Mouse (Mus musculus) gastrocnemius, postnatal 10 days (tissue): ENCODE measurements around the gene Tcp10c. TPM values are rescaled to one million over a fixed set of nuclear protein-coding genes. Genes with fewer than 3 reads are reported as not detected.
"Not testable (repeated sequence)": the region's sequence is repeated elsewhere in the genome, so short reads cannot be mapped to it uniquely, and the experiment has no call there.

ENCODE experiments used
- DNase-seq: peaks from one replicate; pipeline ENCODE4 v3.0.0; 2021; ENCODE audit warnings: mixed read lengths
- long read RNA-seq, 2 experiments: library from polyadenylated mRNA; stranded (forward); transcript quantifications; one replicate each; pipeline ENCODE4 v2.0.0; 2021
- total RNA-seq, 2 experiments: library from RNA; stranded (reverse); gene quantifications; 2 replicates each; pipeline ENCODE4 v1.2.3; 2021

The Tcp10c gene
- not detected for total RNA-seq
- long read RNA-seq, experiment 1, result 0 reads
- long read RNA-seq, experiment 2, result 0 reads

DNA sequence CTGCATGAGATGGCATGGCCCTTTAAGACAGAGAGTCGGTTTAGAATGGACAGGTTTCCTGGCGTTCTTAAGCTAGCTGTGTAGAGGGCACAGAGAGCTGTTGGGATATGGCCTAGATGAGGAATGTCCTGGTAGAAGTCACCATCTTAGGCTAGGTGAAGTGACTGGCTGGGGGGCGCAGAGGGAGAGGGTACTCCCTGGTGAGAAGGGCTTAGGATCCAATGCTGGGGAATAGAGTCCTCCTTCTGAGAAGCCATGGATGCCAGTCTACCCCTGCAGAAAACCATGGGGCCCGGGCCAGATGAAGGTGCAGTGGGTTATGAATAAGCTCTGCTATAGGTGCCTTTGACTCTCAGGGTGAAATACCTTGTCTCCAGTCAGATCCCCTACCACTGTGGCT, at the start of gene Tcp10c:
Gene Tcp10c (plus strand): TSS at position 52 of the 400 bp plus-strand sequence.
- DNase-seq, result not testable (repeated sequence)

DNA sequence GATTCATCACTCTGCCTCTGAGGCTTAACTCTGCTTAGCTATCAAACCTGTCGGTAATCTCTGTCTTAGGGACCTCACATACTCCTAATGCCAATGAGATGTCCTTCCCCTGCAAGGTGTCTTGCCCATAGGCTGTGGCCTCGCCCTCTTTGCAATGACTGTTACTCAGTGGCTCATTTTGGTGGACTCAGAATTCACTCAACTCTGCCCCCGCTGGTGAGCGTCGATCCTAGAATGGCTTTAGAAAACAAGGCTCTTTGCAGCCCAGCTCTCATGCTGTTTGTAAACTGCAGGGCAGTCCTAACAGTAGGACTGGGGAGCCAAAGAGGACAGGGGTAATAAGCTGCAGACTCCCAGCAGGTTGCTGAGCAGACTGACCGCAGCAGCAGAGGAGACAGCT, 46.5 kb upstream of the Tcp10c start:
- not testable (repeated sequence) for DNase-seq

DNA sequence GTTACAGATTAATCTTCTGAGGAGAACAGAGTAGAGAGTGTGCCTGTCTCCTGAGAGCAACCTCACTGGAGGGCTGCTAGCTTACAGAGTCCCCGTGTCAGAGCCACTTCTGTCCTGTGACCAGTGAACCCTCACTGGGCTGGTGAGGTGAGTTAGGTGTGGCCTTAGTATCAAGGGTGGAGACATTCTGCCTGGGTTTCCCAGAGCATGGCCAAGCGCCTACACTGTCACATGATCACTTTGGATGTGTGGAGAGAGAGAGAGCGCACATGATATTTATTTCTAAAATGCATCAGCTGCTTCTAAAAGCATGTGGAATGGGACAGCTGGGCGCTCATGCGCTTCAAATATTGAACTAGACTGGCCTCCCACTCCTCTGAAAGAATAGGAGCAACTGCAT, 46.0 kb upstream of the Tcp10c start:
- not testable (repeated sequence) for DNase-seq

DNA sequence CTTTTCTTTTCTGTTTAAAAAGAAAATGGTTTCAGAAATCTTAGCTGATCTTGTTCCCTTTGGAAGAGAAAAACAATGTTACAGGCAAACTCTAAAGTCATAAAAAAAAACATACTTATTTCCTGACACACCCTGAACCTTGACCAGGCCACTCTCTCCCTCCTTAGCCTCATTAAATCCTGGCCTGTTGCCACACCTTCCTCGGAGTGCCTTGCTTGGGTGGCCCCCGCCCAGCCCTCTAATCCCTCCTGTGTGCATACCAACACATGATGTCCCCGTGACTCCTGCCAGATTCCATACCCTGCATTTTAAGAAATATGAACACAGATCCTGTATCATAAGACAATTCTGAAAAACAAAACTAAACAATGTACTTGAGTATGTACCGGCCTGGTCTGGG, 45.6 kb upstream of the Tcp10c start:
- not testable (repeated sequence) for DNase-seq

DNA sequence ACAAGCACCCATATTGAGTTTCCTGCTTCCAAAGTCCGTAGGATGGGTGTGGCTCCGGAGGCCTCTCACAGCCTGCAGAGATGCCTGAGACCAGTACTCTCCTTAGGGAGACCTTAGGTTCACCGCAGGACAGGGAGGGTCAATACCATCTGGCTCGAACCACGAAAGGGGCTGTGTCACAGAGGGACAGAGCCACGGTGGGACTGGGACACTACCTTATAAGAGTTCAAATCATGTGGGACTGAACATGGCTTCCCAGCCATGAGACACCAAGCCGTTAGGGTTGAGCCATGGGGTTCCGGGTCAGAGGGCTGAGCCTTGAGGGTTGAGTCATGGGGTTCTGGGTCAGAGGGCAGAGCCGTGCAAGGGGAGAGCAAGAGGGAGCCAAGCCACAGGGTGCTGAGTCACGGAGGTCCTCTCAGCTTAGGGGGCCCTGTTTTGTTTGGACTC, 45.2 kb upstream of the Tcp10c start:
- not testable (repeated sequence) for DNase-seq

DNA sequence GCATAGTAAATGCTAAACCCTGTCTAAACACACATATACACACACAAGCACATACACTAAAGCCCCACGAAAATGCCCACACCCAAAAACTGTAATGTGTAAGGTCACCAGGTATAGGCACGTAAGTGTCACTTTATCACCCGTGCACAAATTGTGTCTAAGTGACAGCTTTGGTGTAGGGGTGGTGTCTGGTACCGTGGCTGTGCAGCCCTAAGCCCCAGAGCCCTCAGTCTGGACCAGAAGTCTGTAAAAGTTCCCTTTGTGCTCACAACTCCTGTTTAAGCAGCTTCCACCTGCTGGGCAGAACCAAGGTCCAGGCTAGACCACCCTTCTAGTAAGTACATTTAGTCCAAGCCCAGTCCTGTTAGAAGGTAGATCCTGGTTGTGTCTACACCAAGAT, 24.4 kb upstream of the Tcp10c start:
- DNase-seq, result not testable (repeated sequence)

DNA sequence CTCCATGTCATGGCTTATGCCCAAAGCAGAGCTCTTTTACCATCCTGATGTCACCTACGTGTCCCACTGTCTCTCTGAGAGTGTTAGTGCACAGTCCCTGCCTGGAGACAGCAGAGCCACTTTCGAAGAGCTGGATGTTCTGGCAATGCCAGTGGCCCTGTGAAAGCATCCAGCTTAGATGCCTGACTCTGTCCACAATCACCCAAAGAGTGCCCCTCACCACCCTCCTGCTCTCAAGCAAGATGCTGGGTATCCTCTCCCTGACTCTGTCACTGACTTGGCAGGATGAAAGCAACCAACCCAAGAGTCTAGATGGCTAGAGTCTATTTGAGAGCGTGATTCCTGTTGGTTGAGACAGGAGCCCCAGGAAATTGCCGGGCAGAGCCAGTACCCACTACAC, 23.2 kb upstream of the Tcp10c start:
- DNase-seq, result not testable (repeated sequence)

DNA sequence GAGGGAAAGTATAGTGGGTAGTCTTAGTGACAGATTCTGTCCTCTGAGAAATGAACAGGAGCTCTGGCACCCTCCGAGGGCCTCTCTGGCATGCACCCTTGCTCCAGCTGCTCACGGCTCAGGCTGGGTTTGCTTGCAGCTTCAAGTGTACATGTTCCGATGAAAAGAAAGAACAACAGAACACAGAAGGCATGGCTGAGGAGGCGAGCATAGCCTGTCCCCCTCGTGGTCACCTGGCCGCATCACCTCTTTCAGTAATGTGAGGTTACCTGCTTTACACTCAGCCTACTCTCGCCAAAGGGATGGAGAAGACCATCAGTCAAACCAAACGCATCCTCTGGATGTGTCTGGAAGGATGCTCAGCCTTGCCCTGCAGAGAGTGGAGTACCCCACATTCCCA, 21.9 kb upstream of the Tcp10c start:
- DNase-seq, result not testable (repeated sequence)

DNA sequence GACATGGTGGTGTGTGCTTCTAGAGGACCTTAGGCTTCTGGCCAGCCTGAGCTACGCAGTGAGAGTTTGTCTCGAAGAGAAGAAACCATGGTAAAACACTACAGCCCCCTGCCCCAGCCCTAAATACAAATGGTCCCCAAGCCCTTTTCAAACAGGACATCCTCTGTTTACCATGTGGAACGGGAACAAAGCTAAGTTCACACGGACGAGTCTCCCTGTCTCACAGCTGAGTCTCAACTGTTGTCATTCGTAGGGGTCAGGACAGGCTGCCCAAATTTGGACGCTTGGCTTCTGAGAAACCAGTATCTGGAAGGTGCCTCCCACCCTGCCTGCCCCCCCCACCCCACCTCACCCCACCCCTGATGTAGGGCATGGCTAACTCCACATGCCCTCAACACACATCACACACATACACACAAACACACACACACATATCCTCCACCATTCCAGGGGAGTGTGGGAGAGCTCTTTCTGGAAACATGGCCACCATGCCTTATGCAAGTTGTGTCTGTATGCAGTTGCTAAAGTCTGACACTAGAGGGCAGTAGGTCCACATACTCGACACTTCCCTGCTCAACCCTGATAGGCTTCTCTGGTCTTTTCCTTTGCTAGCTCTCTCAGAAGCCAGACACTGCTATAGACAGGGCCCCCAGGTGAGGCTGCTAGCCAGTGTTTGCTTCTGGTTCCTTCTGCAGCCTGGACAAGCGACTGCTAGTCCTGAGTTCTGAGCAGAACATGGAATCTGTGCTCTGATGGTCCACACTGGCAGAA, 17.2 kb upstream of the Tcp10c start:
- not testable (repeated sequence) for DNase-seq

DNA sequence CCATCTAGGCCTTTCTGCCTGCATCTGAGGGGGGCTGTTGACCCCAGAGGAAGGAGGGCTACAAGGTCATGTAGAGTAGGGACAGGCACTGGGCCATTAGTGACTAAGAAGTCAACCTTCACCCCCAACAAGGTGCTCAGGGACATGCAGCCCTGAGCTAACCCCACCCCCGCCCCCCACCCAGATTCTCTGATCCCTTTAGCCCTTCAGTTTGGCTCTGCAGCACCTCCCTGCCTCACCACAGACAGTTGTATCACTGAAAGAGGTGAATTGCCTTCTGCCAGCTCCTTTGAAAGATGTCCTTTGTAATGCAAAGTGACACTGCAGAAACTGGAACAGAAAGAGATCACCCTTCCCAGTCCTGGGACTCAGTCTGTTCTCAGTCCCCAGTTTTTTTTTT, 16.4 kb upstream of the Tcp10c start:
- DNase-seq, result not testable (repeated sequence)

DNA sequence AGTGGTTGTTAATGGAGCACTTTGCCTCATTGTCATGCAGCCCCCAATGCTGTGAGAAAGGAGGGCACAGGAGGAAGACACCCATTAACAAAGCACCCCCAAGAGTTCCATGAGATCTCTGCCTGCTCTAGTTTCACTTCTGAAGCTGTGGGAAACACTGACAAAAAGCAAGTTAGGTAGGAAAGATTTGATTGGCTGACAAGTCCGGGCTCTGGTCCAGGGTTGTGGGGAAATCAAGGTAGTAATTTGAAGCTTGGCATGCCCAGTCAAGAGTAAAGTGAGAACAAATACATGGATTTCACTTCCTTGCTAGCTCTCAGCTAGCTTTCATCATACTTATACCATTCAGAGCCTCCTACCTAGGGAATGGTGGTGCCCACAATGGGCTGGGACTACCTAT, 14.3 kb upstream of the Tcp10c start:
- DNase-seq, result not testable (repeated sequence)

DNA sequence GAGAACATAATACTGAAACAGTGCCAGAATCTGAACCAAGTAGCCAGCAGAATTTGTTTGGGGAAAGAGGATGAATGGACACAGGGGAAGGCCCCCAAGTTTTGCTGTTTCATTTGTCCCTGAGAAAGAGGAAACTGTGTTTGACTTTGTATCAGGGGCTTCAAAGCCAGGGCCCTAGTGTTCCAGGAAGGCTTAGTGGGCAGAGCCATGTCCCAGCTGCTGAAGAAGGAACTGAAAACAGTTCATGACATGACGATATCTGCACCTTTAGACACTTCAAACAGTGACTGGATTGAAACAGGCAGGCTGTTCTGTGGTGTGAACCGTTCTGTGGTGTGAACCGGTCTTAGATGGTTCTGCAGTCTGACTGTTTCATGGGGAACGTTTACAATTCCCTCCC, 8.4 kb upstream of the Tcp10c start:
- not testable (repeated sequence) for DNase-seq

DNA sequence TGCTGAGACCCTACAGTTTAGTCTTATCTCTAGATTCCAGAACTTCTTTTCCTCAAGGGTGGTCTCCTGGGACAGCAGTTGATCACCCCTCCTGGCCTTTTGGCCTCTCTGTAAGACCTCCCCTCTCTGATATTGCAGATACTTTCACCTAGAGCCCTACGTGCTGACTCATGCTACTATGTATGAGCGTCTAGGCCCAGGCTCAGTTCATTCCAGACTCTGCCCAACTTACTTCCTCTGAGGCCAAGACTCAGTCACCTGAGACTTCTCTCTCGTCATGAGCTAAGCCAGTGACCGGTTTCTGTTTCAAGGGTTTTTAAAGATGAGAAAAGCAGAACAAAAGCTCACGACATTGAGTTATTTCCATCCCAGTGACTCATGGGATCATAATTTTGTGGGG, 4.8 kb upstream of the Tcp10c start:
- DNase-seq, result not testable (repeated sequence)

DNA sequence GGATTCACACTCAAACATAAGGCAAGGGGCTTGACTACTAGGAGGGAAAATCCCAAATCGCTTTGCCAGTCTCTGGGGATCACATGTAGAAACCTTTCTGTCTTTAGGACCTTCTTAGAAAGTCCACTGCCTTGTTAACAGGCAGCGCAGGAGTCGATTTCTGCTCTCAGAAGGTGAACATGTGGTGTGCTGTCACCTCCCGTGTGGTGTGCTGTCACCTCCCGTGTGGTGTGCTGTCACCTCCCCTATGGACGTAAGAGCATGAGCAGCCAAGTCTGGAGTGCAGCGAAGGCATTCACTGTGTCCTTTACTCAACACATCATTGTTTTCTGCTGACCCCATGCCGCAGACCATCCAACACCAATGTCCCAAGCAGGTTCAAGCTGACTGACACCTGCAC, 1.1 kb upstream of the Tcp10c start:
- DNase-seq, result not testable (repeated sequence)

DNA sequence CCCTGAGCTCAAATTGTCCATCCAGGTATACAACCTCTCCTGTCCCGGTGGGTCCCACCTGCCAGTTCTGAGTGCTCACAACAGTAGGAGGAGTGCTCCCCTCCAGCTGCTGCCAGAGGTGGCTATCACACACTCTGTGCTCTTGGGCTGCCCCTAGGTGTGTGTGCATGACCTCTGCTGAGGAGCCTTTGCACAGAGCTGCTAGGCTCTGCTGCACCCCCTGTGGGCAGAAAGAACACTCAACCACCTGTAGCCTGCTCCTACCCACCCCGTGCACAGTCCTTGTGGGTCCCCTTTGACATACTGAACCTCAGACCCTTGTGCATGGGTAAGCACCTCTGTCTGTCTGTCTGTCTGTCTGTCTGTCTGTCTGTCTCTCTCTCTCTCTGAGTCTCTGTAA, 8.1 kb downstream of the Tcp10c start:
- not testable (repeated sequence) for DNase-seq

DNA sequence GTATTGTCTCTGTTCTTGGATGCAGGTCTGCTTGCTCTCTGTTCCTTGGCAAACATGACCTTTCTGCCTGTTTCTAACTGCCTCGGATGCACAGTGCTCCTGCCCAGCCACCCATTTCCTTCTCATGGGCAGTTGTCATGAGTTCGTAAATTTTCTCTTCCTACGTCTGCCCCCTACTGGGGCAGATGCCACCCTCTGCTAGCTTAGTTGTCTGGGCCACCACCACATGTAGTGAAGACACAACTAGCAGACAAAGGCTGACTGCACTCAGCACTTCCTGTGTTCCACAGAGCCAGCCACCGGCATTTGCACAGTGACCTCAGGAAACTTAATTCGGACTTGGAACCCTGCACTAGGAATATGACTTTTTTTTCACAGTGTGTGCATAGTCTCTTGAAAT, 9.4 kb downstream of the Tcp10c start:
- DNase-seq, result not testable (repeated sequence)

DNA sequence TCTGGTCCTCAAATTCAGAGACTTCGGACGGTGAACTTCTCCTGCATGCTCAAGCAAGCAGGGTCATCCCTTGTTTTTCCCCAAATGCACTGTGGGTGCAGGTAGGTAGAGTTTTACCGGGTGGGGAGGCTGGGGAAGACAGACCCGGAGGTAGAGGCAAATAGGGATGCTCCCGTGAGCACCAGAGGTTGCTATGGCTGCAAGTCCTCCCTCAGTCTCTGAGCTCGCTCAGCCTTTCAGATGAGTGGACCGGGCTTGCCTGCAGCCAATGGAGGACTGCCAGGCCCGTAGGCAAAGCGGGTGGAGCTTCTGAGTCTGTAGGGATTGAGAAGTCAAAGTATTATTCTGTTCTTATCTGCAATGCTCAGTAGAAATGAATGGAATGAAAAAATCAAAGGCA, 9.8 kb downstream of the Tcp10c start:
- not testable (repeated sequence) for DNase-seq

DNA sequence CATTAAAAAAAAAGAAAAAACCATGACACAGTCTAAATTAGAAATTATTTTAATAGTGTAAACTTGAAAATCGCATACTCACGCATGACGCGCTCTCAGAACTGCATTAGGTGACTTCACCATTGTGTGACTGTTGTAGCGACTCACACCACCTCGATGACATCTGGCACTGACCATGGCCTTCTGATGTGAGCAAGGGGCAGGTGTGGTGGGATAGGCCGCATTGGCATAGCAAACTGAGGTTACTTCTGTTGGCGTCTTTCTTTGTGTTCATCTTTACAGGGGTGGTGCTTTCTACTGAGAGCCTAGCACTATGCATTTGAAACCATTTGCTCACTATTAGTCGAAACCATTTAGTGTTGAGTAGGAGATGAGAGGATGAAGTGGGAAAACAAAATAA, 12.8 kb downstream of the Tcp10c start:
- not testable (repeated sequence) for DNase-seq

DNA sequence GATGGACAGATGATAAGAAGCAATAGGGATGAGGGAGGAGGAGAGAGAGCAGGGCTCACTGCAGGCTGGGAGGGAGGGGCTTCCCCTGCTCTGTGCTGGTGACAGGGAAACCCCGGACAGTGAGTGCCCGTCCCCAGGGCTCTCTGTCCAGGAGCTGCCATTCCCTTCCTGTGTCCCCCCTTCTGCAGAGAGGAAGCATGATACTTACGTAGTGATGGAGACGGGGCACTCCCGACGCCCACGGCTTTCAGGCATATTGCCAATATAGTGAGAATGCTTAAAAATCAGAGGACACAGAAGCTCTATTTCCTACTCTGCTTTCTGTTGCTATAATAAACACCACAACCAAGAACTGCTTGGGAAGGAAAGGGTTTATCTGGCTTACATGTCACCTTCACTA, 14.3 kb downstream of the Tcp10c start:
- not testable (repeated sequence) for DNase-seq

DNA sequence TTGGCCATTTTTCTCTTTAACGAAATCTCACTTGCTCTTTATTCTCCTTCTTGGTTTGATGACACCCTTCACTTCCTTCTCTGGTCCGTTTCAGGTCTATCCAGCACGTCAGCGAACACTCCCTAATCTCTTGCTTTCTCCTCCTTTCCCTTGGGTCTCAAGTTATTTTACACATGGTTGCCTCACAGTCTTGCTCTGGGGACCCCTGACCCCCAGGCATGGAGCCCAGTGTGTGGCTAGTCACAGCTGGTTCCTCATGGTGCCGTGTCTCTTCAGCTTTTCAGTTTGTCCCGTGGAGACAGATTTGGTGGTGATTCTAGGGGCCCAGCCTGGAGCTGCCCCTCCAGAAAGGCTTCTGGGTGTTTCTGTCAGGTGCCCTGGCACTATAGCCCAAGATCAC, 16.4 kb downstream of the Tcp10c start:
- not testable (repeated sequence) for DNase-seq

DNA sequence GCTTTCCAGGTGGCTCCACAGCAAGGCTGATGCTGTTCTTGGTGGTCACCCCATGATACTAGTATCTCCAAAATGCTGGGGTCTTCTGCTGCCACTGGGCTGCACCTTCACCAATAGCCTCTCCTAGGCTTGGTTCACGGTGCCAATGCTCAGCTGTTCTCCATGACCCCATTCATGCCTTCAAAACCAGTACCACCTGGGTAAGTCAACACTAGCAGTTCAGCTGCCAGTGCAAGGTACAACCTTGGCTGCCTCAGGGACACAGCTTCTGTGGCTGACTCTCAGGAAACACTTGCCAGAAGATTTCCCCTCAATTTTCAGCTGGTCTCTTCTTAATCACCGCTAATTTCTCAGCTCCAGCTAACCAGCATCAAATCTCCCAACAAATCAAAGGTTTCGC, 24.0 kb downstream of the Tcp10c start:
- DNase-seq, result not testable (repeated sequence)

DNA sequence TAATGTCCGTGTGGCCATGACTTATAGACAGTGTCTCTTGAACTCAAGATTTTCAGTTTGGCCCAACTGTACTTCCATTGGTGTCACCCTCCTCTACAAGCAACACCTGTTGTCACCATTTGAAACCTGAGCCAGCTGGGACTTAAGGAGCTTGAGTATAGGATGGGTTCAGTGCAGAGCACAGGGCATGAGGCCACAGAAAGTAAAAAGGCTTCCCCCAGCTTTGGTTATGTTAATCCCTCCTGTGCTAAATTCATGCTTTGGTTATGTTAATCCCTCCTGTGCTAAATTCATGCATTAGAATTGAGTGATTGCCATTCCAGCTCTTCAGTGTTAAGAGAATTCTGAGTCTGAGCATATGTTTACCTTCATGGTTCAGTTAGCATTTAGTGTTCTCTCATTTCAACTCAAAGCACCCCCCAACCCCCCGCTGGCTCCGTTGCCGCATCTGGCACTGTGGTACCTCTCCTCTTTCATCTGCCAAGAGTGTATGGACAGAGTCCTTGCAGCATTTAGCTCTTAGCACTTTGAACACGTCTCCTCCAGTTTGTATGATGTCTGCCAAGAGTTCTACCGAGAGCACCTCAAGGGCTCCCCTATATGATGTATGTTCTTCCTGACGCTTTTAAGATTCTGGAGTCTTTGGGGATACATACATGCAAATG, 25.7 kb downstream of the Tcp10c start:
- DNase-seq, result not testable (repeated sequence)

DNA sequence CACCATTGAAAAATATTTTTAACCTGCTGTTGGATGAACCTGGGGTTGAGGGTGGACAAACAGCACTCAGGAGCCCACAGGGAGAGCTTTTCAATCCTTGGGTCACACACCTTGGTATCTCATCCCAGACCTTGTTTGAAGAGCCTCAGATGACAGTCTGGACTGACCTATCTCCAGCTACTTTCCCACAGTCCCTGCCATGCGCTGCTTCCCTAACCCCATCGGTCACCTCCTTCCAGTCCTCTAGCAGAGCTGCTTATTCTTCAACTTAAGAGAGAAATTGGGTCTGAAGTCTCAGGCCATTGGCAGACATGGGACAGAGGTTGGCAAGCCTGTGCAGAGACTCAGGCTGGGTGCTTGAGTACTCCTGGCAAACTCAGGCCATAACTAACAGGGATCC, 26.9 kb downstream of the Tcp10c start:
- DNase-seq, result not testable (repeated sequence)

DNA sequence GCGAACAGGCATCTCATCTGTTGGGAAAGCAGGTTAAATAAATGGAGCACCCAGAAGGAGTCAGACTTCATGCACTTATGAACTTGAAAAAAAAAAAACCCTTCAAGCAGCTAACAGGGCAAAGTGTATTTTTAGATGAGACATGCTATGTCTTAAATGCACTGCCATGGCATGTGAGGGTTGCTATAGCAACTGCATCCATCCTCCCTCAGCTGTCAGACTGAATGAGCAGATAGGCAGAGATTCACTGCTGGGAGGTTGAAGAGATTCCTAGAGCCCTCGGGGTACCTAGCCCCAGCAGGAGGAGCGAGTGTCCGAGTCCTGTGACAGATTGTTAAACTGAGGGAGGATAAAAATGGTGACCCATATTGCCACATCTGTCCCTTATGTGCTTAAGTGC, 36.6 kb downstream of the Tcp10c start:
- DNase-seq, result not testable (repeated sequence)
